Mouse (Mus musculus): Measurements from ENCODE around the gene Jmjd8. TPM values are rescaled to one million over a fixed set of nuclear protein-coding genes. Genes with fewer than 3 reads are reported as not detected.

The Jmjd8 gene
- polyA plus RNA-seq (2014; fragmentation: Illumina TruSeq; extraction: RNeasy Lipid Tissue Mini Kit (QIAGEN cat#74804); ENCODE audit: low read depth, low replicate concordance) = 3.6 TPM

DNA sequence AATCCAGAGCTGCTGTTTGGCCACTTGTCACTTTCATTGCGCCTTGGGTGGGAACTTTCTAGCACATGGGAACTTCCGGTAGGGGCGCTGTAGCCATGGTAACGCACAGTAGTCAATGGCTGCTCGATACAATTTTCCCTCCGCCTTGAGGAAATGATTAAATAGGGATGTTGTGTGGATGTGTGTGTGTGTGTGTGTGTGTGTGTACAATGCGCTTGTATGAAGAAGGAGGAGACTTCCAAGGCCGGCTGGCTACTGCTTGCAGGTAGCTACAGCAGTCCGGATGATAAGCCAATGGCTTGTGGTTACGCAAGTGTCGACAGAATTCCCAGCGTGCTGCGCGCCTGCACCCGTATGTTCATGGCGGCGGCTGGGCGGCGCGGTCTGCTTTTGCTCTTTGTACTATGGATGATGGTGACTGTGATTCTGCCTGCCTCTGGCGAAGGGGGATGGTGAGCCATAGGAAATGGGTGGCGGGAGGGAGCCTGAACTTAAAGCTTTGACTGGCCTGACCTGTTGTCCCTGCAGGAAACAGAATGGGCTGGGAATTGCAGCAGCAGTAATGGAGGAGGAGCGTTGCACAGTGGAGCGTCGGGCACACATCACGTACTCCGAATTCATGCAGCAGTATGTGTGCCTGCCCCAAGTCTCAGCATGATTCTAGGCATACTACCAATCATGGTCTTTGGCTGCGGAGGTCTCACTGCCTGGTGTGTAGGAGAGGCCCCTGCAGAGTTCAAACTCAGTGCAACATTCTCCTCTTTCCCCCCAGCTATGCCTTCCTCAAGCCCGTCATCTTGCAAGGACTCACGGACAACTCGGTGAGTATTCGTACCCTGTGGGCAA is at the start of gene Jmjd8:
Gene Jmjd8 (plus strand): TSS at position 156 of the 846 bp plus-strand sequence.

DNA sequence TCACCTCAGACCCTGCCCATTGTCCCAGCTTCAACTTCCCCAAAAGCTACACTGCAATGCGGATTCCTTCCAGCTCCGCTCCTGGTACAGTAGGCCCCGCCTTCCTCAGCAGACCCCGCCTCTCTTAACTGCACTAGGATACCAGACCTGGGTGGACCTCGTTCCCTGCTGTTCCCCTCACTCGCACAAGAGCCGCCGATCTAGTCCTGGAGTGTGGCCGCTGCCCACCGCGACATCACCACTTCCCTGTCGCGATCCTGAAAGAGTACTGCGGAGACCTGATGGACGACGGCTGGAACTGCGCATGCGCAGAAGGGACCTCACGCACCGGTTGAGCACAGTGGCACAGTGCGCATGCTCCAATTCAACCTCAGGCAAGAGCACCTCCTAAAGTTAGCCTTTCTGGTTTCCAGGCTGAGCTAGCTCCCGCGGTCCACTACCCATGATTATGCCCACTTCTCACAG is 43.4 kb upstream of the Jmjd8 start, which contains the start of gene Haghl:
Gene Haghl (minus strand): TSS at position 393 of the 465 bp plus-strand sequence.

DNA sequence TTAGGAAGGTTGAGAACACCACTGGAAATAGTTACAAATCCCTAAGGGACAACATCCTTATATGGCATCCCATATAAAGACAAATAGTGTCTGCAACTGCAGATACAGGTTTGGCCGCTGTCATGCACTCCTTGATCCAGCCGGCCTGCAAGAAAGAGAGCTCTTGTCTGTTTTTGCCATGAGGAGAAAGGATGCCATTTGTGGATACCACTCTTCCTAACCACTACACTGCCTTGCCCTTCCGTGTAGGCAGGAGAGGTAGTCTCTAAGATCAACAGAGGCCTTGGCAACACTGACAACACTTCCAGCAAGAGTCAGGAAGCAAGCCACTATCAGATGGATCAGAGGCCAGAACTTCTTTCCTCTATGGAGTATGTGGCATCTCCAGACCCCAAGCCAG is 42.4 kb upstream of the Jmjd8 start, which contains the start of gene Ccdc78:
Gene Ccdc78 (plus strand): TSS at position 301 of the 400 bp plus-strand sequence.

DNA sequence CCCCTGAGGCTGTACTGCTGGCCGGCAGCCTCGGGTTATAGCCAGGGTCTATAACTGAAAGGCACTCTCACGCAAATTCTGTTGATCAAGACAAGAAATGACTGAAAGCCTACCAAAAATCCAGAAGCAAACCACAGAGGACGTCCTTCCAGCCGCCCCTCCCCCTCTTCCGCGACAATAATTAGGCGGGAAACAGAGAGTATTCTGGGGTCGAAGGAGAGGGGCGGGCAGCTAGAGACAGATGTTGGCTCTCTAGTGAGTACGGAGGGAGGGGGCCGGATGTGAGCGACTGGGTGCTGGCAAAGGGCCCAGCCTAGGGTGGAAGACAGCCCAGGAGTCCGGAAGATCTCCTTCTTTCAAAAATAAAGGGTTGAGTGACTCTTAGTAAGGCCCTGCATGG is 36.1 kb upstream of the Jmjd8 start, which contains the start of gene Fam173a:
Gene Fam173a (minus strand): TSS at position 287 of the 400 bp plus-strand sequence.

GRCm38 (mm10) chr17:25795609-25796092 is 33.0 kb upstream of the Jmjd8 start, which contains the start of gene AC134908.4:
AC134908.4 (minus strand) TSS chr17:25795659.

DNA sequence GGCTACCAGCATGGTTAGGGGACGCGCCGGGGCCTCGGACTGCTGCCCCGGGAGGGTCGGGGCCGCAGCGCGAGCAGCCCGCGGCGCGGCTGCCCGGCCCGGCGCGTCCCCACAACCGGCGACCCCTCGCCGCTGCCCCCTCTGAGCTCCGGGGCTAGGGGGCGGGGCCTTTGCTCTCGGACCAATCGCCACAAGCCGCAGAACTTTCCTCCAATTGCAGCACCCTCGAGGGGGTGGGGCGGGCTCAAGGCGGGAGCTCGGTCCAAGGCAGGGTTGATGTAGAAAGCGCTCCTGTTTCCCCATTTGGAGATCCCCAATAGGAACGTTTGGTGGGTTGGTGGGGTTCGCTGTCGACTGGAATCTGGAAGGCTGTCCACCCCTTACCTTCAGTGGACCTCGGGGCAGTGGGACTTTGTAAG is 31.7 kb upstream of the Jmjd8 start, which contains the start of gene Metrn:
Gene Metrn (minus strand): TSS at position 186 of the 419 bp plus-strand sequence.

DNA sequence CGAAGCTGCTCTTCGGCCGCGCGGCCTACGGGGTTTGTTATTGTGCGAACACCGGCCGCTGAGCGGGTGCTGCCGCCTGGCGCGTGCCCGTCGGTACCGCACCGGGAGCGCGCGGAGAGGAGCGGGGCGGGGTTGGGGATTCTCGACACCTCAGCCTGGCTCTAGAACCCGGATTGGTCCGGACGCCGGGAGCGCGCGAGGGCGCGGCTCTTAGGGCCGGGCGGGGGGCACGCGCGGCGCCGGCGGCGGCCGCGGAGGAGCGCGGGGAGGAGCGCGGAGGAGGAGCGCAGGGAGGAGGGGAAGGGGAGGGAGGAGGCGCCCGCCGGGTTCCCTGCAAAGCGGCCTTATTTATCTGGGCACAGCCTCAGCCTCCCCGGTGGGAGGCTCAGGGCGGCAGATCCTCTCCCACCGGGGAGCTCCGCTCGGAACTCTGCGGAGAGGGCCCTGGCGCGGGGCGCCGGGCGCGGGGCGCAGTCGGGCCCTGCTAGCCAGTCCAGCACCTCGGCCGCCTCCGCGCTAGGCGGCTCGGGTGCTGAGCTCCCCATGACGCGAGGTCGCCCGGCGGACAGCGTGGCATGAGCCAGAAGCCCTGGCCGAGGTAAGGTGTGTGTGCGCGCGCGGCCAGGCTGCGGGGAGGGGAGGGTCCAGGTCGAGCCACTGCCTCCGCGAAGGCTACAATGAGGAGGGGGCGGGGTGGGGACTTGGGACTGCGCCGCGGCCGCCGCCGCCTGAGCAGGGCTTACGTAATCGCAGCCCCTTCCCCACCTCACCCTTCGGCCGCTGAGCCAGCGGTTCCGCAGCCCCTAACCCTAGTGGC is 19.7 kb upstream of the Jmjd8 start, which contains the start of gene Fbxl16:
Gene Fbxl16 (plus strand): TSS at position 297 of the 817 bp plus-strand sequence.

GRCm38 (mm10) chr17:25823452-25823851 is 5.2 kb upstream of the Jmjd8 start, which contains the start of gene Wdr24:
Wdr24 (plus strand) TSS chr17:25823627.

GRCm38 (mm10) chr17:25833291-25833663 is 4.6 kb downstream of the Jmjd8 start, which contains the start of gene Stub1:
Stub1 (minus strand) TSS chr17:25833404.

DNA sequence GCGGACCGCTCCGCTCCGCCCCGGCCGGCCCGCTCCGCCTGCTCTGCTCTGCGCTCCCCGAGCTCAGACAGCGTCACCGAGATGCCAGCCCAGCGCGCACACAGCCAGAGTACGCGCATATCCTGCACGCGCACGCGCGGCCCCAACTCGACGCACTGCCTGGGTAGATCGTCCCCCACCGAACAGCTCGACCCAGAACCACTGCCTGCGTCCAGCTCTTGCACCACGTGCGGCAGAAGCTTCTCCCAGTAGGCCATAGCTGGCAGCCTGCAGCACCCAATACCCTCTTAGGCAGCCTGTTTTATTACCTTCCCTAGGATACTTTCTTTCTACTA is 8.4 kb downstream of the Jmjd8 start, which contains the start of gene Rhbdl1:
Gene Rhbdl1 (minus strand): TSS at position 220 of the 335 bp plus-strand sequence.

DNA sequence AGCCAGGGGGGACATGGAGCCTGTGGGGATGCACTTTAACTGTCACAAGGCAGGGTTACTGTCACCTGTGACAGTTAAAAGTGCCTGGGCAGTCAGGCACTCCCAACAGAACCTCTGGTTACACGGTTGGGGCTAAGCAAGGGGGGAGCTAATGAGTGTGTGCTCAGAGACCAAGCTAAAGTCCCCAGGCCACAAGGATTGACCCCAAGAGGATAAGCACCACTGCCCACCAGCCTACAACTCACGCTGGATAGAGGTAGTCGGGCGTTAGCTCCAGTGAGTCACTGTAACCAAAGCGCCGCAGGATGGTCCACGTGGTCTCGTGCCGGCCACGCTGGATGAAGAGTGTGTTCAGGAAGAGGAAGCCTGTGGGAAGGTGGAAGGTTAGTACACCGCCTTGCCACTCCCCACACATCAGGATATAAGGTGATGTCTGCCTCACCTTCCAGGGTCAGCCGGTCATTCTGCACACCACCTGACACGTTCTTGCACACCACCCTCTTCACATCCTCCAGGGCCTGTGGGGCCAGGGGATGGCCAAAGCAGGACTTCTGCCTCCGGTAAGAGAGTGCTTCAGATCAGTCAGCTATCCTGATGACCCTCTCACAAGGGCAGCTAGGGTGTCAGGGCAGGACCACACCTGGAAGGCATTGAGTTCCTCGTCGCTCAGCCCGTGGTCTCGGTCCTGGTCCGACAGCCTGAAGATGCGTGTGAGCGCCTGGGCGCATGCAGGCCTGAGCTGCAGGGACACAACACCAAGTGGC is 12.6 kb downstream of the Jmjd8 start, which contains the start of gene Gm20683:
Gene Gm20683 (minus strand): TSS at position 647 of the 764 bp plus-strand sequence.

DNA sequence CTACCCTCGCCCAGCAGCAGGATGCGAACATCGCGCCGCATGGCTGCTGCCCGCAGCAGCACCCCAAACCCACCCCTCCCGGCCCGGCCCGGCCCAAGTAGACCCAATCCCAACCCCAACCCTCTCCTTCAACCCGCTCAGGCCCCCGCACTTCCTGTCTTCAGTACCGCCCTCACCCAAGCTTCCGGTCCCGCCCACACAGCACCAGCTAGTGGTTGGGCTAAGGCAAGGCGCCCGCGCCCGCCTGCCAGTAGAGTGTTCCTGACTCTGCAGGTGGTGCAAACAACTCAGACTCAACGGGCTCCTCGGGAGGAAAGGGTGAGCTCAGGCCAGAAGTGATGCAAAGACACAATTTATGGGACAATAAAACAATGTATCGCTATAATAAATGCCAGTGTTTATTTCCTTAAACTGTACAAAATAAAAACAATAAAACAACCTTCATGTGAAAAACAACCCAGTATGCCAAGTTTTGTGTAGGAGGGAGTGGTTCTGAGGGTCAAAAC is 15.8 kb downstream of the Jmjd8 start, which contains the start of gene Rhot2:
Gene Rhot2 (minus strand): TSS at position 456 of the 506 bp plus-strand sequence.

GRCm38 (mm10) chr17:25860832-25861703 is 32.4 kb downstream of the Jmjd8 start, which contains the start of gene Wdr90:
Wdr90 (minus strand) TSS chr17:25861501.

GRCm38 (mm10) chr17:25868601-25869191 is 40.0 kb downstream of the Jmjd8 start, which contains the start of gene Mcrip2:
Mcrip2 (minus strand) TSS chr17:25868764.

DNA sequence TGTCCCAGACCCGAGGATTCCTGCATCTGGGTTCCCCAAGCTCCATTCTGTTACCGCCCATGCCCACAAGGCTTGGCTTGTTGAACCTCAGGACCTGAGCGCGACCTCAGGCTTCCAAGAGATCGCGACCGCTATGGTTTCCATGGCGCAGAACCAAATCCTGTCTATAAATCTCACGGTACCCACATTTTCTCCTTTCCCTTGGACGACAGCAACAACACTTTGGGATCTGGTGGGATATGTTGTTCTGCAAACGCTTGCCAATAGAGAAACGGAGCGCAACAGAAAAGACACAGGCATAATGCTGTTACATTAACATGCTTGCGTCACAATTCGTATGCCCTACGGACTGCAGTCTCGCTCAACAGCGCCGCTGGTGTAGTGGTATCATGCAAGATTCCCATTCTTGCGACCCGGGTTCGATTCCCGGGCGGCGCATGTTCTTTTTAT is 46.1 kb downstream of the Jmjd8 start, which contains the start of gene Mettl26:
Gene Mettl26 (plus strand): TSS at position 354 of the 450 bp plus-strand sequence.

DNA sequence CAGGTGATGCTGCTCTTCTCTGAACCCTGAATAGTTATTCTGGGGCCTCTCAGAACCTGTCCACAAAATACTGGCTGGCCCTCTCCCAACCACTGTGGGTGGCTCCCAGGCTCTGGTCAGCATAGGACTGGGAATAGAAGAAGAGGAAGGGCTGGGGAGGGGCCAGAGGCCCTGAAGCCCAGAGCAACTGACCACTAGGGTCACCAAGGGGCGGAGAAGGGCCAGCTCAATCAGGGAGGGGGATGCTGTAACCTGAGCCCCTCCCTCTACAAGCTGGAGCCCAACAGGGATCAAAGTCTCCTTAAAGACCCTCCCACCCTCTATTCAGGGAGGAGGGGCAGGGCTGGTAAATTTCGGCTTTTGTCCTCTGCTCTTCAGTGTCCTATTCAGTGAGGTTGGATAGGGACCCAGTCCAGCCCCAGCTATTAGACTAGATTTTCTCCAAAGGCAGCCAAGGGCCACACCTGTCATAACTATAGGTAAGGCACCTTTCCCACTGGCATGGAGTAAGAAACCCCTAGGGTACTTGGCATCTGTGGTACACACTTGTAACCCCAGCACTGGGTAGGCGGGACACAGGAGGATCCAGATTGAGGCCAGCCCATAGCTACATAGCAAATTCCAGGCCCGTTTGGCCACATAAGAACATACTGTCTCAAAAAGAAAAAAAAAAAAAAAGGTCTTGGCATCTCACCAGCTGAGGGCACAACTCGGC is 51.7 kb downstream of the Jmjd8 start, which contains the start of gene Wfikkn1:
Gene Wfikkn1 (minus strand): TSS at position 663 of the 715 bp plus-strand sequence.

